Mouse (Mus musculus) bone marrow, adult 2 months (tissue): ENCODE measurements around the gene Specc1l.

Source experiments
- CTCF ChIP-seq: fragments of 200-500 bp; IDR thresholded peaks from 2 replicates; pipeline ENCODE4 v1.5.1; 2011; ENCODE audit warnings: low read length, control low read depth; ENCODE audit not compliant: control insufficient read depth, insufficient read depth
- POLR2A ChIP-seq: fragments of 200-500 bp; IDR thresholded peaks from 2 replicates; pipeline ENCODE4 v1.6.1; 2011; ENCODE audit warnings: low read depth, mild to moderate bottlenecking, control low read depth, low read length, borderline replicate concordance; ENCODE audit not compliant: control insufficient read depth

DNA sequence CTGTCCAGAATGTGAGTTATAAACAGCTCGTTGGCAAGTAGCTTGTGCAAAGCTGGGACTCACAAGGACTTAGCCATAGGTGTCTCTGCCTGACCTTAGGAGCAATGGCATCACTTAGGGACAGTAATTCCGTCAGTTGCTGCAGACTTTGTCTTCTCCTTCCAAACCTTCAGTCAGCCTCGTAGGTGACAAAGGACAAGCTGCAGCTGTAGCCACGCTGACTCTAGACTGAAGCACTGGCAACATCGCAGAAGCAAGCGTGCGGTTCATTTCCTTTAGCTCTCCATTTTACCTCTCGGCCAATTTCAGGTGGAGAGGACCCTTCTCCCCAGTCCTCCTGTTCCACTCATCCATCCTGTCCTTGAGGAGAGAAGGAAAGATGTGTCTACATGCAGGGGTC lies 112.1 kb downstream of the Specc1l start:
- TF ChIP-seq CTCF: no peak
- no peak for TF ChIP-seq POLR2A
